Mouse (Mus musculus): ENCODE results near the gene Smpd4. TPM values are rescaled to one million over a fixed set of nuclear protein-coding genes. Genes with fewer than 3 reads are reported as not detected.

Gene Smpd4
- 84.1 and 97.5 TPM in 2 replicates for polyA plus RNA-seq (2012; rRNA removed)

DNA sequence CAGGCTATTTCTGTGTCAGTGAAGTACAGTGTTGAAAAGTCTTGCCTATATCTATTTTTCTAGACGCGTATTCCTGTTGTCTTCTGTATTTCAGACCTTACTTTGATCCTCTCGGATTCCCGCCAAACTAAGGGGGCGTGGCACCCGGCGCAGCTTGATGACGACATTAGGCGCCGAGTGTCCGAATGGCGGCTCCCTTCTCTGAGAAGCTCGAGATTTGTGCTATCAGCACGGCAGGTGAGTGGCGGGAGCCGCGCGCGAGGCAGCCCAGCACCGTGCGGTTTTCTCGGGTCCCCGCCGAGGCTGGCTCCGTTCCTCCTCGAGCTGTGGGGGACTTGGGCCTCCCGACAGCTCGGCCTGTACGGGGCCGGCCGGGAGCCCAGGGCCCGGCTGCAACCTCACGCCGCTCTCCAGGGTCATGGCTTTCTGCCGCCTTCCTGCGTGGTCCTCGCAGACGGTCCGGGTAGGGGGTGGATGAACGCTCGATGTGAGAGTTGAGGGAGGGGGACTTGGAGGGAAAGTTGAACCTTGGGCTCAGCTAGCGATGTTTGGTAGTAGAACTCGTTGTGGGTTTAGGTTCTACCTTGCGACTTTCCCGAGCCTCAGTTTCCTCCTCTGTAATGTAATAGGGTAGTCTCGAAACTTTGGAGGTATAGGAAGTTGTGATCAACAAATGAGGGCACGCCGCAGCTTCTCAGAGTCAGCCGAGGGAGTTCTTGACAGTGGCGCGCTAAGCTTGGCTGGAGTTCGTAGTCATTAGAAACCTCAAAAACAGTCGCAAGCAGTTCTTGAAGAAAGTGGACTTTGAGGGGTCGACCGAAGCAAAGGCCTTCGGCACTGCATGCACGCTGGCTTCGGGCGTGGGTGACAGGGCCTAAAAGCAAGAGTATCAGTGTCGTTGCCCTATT is at the start of gene Smpd4:
Smpd4 (plus strand) TSS at position 157 of the 908 bp plus-strand sequence.

DNA sequence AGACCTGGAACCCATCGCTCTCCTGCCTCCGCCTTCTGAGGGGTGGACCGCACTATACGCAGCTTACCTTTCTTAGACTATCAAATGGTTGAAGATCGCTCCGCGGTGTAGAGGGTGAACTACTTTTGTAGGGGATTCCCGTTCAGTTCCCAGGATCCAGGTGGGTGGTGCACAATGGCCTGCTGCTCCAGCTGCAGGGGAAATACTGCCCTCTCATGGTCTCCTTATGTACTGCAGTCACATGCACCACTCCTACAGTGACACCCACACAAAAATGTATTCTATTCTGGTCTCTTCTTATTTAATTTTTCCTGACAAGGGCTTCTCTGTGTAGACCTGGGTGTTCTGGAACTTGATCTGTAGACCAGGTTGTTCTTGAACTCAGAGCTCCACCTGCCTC is 36.1 kb upstream of the Smpd4 start, which contains the start of gene Slc7a4:
Slc7a4 (minus strand) TSS at position 151 of the 400 bp plus-strand sequence.

DNA sequence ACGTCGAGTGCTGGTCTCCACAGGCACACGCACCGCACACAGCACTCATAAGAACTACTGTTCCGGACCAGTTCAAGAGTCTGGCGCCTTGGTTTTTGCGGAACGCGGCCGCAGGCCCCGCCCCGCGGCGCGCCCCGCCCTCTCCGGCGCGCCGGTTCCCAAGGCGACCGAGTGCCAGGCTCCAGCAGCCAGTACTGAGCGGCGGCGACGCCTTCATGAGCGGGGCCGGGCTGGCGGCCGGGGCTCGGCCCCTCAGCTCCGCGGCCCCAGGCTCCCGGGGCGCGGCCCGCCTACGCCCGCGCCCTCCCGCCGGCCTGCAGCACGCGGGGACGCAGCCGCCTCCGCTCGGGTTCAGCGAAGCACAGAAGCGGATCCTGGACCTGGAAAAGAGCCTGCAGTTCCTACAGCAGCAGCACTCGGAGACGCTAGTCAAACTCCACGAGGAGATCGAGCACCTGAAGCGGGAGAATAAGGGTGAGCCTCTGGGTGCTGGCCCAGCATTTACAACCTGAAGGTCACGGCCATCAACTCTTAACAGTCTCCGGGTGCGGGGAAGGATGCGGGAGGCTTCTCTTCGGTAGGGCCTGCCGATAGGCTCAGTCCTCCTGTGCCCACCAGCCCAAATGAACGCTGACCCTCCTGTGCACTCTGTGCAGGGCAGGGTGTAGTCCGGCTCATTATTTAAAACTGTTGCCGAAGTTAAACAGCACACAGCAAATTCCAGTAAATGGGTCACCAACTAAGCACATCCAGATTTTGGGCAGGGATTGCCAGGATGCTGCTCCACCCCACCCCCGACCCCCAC is 27.4 kb downstream of the Smpd4 start, which contains the start of gene Ccdc74a:
Ccdc74a (plus strand) TSS at position 161 of the 805 bp plus-strand sequence.

Other genes with a start within 250 kb of the Smpd4 start
- 2.9 and 3.4 TPM in 2 replicates for gene Snap29, start 213.4 kb upstream of the Smpd4 start, polyA plus RNA-seq (2012; rRNA removed)
- gene Pi4ka, start 213.0 kb upstream of the Smpd4 start, polyA plus RNA-seq (2012; rRNA removed), result 46.7 and 52.1 TPM in 2 replicates
- gene Crkl, start 167.4 kb upstream of the Smpd4 start, polyA plus RNA-seq (2012; rRNA removed), result 82.8 and 92.6 TPM in 2 replicates
- gene Aifm3, start 129.7 kb upstream of the Smpd4 start, polyA plus RNA-seq (2012; rRNA removed), result 4.2 and 4.3 TPM in 2 replicates
- gene Lztr1, start 110.7 kb upstream of the Smpd4 start, polyA plus RNA-seq (2012; rRNA removed), result 407 and 481 TPM in 2 replicates
- gene Thap7, start 88.2 kb upstream of the Smpd4 start, polyA plus RNA-seq (2012; rRNA removed), result 145 and 160 TPM in 2 replicates
- gene Lrrc74b, start 58.1 kb upstream of the Smpd4 start, polyA plus RNA-seq (2012; rRNA removed), result 12.1 and 12.8 TPM in 2 replicates
- 13.2 and 17.1 TPM in 2 replicates for gene P2rx6, start 57.5 kb upstream of the Smpd4 start, polyA plus RNA-seq (2012; rRNA removed)
- gene Slc7a4, start 36.1 kb upstream of the Smpd4 start, polyA plus RNA-seq (2012; rRNA removed), result 52.7 and 62.9 TPM in 2 replicates
- gene Ccdc74a, start 27.1 kb downstream of the Smpd4 start, polyA plus RNA-seq (2012; rRNA removed), result 9.6 and 11.7 TPM in 2 replicates
- gene Med15, start 113.5 kb downstream of the Smpd4 start, polyA plus RNA-seq (2012; rRNA removed), result 112 and 197 TPM in 2 replicates
- gene Klhl22, start 140.3 kb downstream of the Smpd4 start, polyA plus RNA-seq (2012; rRNA removed), result 148 and 167 TPM in 2 replicates
- 189 and 286 TPM in 2 replicates for gene Scarf2, start 177.9 kb downstream of the Smpd4 start, polyA plus RNA-seq (2012; rRNA removed)
- 1.6 and 2.9 TPM in 2 replicates for gene B830017H08Rik, start 213.8 kb downstream of the Smpd4 start, polyA plus RNA-seq (2012; rRNA removed)
- gene Car15, start 219.0 kb downstream of the Smpd4 start, polyA plus RNA-seq (2012; rRNA removed), result 7.8 and 10.4 TPM in 2 replicates

Measured in ovary, adult 2 months (tissue).